Mouse (Mus musculus) left cerebral cortex, postnatal 25 days (tissue): Measurements from ENCODE around the gene Gm49325. TPM values are rescaled to one million over a fixed set of nuclear protein-coding genes. Genes with fewer than 3 reads are reported as not detected.
A peak's percentile ranks its signal among the peaks of the same experiment; 100 is the strongest.

Experiments used
- DNase-seq, 2 experiments: peaks; one replicate each; pipeline ENCODE4 v3.0.0; 2022; ENCODE audit warnings: low spot score in 2 of 2, mixed read lengths in 1 of 2
- intact Hi-C: fragments of 180-260 bp; cut with DNase I; formaldehyde crosslinking; loops from one replicate; pipeline ENCODE4 v1.15.1; 2025
- total RNA-seq, 2 experiments: library from RNA; stranded (reverse); gene quantifications; 2 replicates each; pipeline ENCODE4 v1.2.3; 2021

Gm49325 gene
- total RNA-seq, 2 experiments from 2014 or later = 14.2 to 16.3 TPM

- DNase-seq = no peak
- intact Hi-C loops = loop anchor here (5.0 kb wide), 2 partner anchors 39 to 104 kb away; partner anchors contain the start of genes Fam207a and Pttg1ip
These were observed 15.5 kb downstream of the Gm49325 start for GRCm38 (mm10) chr10:77621546-77621945.

GRCm38 (mm10) chr10:77622055-77622988 lies 16.3 kb downstream of the Gm49325 start, which contains the start of gene Ube2g2:
Gene Ube2g2 (plus strand): TSS chr10:77622275.
- DNase-seq = peak; percentile 92 to 94
- intact Hi-C loops = loop anchor here (5.0 kb wide), 2 partner anchors 40 to 105 kb away; partner anchors contain the start of genes Fam207a and Pttg1ip

- peak in 1 of 2 experiments; percentile 50 for DNase-seq
- intact Hi-C loops = loop anchor here (5.0 kb wide), 2 partner anchors 41 to 106 kb away; partner anchors contain the start of genes Fam207a and Pttg1ip
These were observed 17.1 kb downstream of the Gm49325 start for GRCm38 (mm10) chr10:77623069-77623492.

- intact Hi-C loops = loop anchor here (5.0 kb wide), 2 partner anchors 42 to 107 kb away; partner anchors contain the start of genes Fam207a and Pttg1ip
- DNase-seq = no peak
These were observed 17.8 kb downstream of the Gm49325 start for GRCm38 (mm10) chr10:77623639-77624400.

GRCm38 (mm10) chr10:77624570-77624995 lies 18.6 kb downstream of the Gm49325 start:
- intact Hi-C loops = loop anchor here (5.0 kb wide), 2 partner anchors 42 to 107 kb away; partner anchors contain the start of genes Fam207a and Pttg1ip
- peak; percentile 54 to 80 for DNase-seq

GRCm38 (mm10) chr10:77626036-77626435 lies 20.0 kb downstream of the Gm49325 start:
- intact Hi-C loops = loop anchor here (2.0 kb wide), 1 partner anchor 253 kb away; no protein-coding TSS in a partner anchor
- DNase-seq = no peak

GRCm38 (mm10) chr10:77626591-77626990 lies 20.6 kb downstream of the Gm49325 start:
- no peak for DNase-seq
- intact Hi-C loops = loop anchor here (2.0 kb wide), 1 partner anchor 252 kb away; no protein-coding TSS in a partner anchor

- DNase-seq = peak; percentile 78 to 85
- intact Hi-C loops = loop anchor here (2.0 kb wide), 1 partner anchor 251 kb away; no protein-coding TSS in a partner anchor
These were observed 21.5 kb downstream of the Gm49325 start for GRCm38 (mm10) chr10:77627497-77627896.

- intact Hi-C loops = no loop called here
- no peak for DNase-seq
These were observed 23.2 kb downstream of the Gm49325 start for GRCm38 (mm10) chr10:77629163-77629562.

- no peak for DNase-seq
- intact Hi-C loops = no loop called here
These were observed 24.0 kb downstream of the Gm49325 start for GRCm38 (mm10) chr10:77629970-77630369.

GRCm38 (mm10) chr10:77634016-77634415 lies 28.0 kb downstream of the Gm49325 start:
- intact Hi-C loops = no loop called here
- no peak for DNase-seq

- intact Hi-C loops = loop anchor here (5.0 kb wide), 1 partner anchor 343 kb away; the partner anchor contains the start of gene 1810043G02Rik
- DNase-seq = no peak
These were observed 28.6 kb downstream of the Gm49325 start for GRCm38 (mm10) chr10:77634452-77635231.

GRCm38 (mm10) chr10:77636234-77636922 lies 30.4 kb downstream of the Gm49325 start:
- intact Hi-C loops = loop anchor here (5.0 kb wide), 1 partner anchor 341 kb away; the partner anchor contains the start of gene 1810043G02Rik
- peak in 1 of 2 experiments; percentile 86 for DNase-seq

GRCm38 (mm10) chr10:77638956-77639355 lies 33.0 kb downstream of the Gm49325 start:
- DNase-seq = no peak
- intact Hi-C loops = loop anchor here (5.0 kb wide), 1 partner anchor 338 kb away; the partner anchor contains the start of gene 1810043G02Rik

- DNase-seq = no peak
- intact Hi-C loops = no loop called here
These were observed 37.2 kb downstream of the Gm49325 start for GRCm38 (mm10) chr10:77643160-77643559.

- intact Hi-C loops = no loop called here
These were observed 39.6 kb downstream of the Gm49325 start for GRCm38 (mm10) chr10:77645571-77645970.

GRCm38 (mm10) chr10:77647461-77647860 lies 41.5 kb downstream of the Gm49325 start:
- intact Hi-C loops = no loop called here
- DNase-seq = no peak

More at GRCm38 (mm10) chr10:77645571-77645970, 39.6 kb downstream of the Gm49325 start:
- no peak for DNase-seq

GRCm38 (mm10) chr10:77647901-77648300 lies 41.9 kb downstream of the Gm49325 start:
- intact Hi-C loops = no loop called here
- DNase-seq = no peak
